Mouse (Mus musculus): ENCODE data around the gene Atg14.
"Not testable (repeated sequence)": the region's sequence is repeated elsewhere in the genome, so short reads cannot be mapped to it uniquely, and the experiment has no call there.

Atg14 gene

DNA sequence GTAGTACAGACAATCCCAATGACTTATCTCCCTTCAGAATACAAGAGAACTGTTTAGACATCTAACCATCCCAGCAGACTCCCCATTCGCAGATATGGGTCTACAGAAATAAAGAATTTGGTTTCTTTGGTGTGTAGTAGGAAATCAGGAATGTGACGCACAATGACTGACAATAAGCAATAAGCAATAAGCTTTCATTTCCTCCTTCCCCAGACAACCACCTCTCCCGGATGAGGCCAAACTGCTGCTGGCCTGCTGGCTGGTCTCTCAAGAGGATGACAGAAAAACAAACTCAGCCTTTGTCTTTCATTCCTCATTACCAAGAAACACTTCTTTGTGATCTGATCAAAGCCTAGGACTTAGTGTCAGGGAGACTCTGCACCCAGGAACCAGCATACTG lies 28.2 kb downstream of the Atg14 start:
- no peak for DNase-seq

DNA sequence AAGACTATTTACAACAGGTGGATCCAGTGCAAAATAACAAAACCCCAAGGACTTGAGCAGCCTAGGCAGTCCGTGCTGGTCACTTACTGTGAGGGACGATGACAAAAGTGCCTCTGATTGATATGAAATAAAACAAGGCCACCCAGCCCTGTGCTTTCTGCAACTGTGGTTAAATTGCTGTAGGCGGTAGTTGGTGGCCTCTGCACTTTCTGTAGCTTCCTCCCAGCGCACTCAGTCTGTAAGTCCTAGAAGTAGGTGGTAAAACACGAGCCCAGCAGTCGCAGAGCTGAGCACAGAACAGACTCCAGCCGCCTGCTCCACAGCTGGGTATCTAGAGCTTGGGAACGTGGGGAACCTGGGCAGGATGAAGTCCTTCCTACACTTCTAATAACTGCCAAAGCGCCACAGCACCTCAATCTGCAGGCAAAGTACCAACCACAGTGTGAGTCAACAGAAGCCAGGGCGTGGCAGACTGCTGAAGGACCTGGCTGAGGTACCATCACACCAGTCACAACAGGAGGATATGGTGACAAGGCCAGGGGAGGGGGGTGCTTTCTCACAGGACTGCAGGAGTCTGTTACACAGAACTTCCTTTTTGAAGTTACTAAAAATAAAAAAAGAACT lies 29.0 kb downstream of the Atg14 start:
- DNase-seq, result no peak

DNA sequence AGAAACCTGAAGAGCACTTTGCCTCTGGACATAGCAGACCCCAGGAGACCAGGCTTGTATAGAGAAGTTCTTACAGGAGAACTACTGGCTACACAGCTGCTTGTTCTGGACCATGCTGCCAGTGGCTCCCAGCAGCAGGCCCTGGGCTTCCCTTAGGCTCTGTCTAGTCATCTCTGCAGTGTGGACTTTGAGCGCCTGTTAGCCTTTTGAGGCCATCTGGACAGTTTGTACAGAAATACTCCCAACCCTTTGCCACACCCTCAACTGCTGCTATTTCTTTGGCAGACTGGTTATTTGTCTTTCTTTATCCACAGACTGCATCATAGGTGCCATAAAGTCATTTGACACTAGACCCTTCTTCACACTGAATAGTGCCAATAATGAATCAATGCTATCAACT lies 35.4 kb downstream of the Atg14 start:
- DNase-seq, result no peak

DNA sequence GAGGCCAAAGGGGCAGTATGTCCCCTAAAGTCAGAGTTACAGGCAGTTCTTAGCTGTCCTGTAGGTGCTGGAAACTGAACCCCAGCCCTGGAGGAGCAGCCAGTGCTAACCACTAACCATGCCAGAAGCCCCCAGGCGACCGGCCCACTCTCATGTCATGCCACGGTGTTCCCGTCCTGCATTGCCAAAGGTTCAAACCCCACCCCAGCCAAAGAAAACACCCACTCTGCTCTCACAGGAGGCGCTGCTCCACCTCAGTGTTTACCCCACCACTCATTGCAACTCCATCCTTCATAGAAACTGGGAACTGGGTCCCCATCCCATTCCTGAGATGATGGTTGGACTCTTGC lies 36.3 kb downstream of the Atg14 start:
- DNase-seq, result no peak

GRCm38 (mm10) chr14:47533365-47534175 lies 36.9 kb downstream of the Atg14 start:
- DNase-seq, result no peak

DNA sequence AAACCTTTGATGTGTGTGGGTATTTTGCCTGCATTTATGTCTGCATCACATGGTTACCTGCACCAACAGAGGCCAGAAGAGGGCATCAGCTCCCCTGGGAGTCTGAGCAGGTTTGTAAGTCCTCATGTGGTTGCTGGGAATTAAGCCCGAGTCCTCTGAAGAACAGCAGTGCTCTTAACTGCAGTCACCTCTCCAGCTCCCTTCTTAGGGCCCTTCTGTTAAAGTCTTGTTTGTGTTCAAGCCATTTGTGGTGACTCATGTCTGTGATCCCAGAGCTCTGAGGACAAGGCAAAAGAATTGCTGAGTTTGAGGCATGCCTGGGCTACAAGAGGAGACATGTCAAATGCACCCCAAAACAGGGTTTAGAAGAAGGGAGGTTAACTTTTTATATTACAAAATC lies 38.0 kb downstream of the Atg14 start:
- no peak for DNase-seq

DNA sequence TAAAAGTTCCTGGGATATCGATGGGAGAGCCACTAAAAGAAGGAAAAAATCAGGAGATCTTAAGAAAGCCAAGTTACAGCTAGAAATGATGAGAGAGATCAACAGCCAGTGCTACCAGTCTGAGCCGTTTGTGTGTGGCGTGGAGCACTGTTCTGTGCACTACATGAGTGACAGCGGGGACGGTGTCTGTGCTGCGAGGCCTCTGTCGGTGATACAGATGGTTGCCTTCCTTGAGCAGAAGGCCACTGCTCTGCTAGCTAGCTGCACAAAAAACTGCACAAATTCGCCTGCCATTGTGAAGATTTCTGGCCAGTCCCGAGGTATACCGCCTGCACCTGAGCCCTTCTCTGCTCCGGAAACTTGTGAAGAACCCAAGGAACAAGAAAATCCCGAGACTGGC lies 40.9 kb downstream of the Atg14 start:
- not testable (repeated sequence) for DNase-seq

DNA sequence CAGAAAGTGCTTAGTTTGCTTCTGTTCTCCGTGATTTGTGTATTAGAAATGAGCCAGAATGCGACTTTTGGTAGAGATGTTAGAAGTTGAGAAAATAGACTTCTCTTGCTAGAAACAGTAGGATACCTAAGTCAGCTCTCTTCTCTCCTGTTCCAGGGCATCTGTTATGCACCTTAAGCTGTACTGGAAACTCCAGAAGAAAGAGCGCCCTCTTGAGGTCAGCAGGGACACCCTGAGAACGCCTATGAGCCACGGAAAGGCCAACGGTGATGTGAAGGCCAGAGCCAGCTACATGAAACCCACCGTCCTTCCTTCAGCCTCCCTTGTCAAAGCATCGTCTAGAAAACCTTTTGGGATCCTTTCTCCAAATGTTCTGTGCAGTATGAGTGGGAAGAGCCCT lies 41.4 kb downstream of the Atg14 start:
- peak; percentile 57 for DNase-seq

GRCm38 (mm10) chr14:47528293-47528692 lies 42.2 kb downstream of the Atg14 start:
- DNase-seq, result no peak

DNA sequence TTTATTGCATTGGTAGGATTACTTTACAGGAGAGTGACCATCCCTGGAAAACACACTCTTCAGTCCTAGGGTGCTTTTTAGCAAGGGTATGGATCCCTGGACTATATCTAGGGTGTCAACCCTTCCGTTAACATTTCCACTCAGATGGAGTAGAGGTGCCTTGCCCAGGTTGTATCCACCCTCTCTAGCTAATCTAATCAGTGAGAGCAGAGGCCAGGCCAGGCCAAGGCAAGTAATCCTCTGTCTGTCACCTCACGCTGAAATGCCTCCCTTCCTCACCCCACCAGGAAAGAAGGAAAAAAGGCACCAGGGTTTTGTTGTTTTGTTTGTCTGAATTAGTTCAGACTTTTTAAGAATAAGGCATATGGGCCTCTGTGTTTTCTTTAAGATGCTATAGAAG lies 42.6 kb downstream of the Atg14 start:
- no peak for DNase-seq

GRCm38 (mm10) chr14:47525861-47526260 lies 44.6 kb downstream of the Atg14 start:
- no peak for DNase-seq

DNA sequence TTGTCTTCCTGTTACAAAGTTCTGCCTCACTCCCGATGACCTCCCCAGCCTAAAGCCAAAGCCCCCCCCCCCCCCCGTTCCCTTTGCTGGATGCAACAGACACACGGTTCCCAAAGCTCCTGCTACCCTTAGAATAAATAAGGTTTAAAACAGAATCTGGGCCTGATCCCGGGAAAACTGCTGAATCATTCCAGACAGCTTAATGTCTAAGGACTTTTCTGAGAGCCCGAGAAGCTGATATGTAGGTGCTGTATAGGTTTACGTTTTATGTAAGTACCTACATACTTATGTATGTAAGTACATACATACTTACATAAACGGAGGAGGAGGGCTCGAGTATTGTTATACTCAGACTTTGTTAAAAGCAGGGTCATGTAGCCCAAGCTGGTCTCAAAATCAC lies 45.1 kb downstream of the Atg14 start:
- DNase-seq, result no peak

- DNase-seq, result no peak
Measured at GRCm38 (mm10) chr14:47522301-47522700, 48.1 kb downstream of the Atg14 start.

DNA sequence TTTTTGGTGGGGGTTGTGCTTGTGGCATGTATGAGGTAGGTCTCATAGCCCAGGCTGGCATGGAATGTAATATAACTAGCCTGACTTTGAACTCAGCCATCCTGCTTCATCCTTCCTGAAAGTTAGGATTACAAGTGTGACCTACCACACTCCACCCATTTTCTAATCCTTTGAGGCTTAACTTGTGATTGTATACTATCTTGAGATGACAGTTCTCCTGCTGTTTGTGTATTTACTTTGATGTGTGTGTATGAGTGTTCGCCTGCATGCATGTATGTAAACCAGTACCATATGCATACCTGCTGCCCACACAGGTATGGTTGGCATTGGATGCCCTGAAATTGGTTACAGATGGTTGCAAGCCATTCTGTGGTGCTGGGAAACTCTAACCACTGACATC lies 48.8 kb downstream of the Atg14 start:
- DNase-seq, result no peak

- DNase-seq, result no peak
Measured at GRCm38 (mm10) chr14:47520751-47521449, 49.5 kb downstream of the Atg14 start.

- DNase-seq, result no peak
Measured at GRCm38 (mm10) chr14:47518619-47519018, 51.8 kb downstream of the Atg14 start.

- no peak for DNase-seq
Measured at GRCm38 (mm10) chr14:47516755-47517154, 53.7 kb downstream of the Atg14 start.

DNA sequence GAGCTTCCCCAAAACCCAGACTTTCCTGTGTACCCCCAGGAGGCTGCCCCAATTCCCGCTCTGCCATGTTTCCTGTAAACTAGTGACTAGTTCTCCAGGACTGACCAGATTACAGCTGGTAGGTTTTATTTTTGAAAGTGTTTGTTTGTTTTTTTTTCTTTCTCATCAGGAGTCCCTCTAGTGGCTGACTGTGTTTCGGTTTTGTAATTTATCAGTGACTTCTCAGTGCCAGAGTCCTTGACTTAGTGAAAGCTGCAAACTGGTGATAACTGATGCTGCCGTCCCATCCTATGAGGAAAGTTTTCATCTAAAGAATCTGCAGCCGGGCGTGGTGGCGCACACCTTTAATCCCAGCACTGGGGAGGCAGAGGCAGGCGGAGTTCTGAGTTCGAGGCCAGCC lies 54.8 kb downstream of the Atg14 start:
- no peak for DNase-seq

DNA sequence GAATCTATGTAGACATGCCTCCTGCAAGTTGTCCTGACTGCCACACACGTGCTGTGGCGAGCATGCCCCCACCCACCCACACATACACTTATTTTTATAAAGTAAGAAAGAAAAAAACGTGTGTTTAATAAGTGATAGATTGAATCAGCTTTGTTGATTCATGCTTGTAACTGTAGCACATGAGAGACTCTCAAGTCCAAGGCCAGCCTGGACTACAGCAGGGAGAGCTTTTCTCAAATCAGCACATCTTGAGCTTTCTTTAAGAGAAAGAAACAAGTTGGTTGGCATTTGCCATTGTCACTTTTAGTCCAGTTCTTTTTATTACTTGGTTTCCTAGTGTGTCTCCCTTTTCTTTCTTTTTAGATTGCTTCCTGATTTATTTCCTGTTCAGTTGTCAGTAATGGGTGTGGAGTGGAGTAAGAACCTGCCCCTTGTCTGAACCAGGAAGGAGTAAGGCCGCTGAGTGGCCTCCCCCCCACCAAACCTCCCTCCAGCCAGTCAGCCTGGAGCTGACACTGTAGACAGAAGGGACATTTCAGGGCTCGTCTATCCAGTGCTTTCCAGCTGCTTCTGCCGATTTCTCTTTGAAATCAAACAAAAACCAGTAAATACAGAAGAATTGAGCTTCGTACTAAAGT lies 55.5 kb downstream of the Atg14 start:
- no peak for DNase-seq

DNA sequence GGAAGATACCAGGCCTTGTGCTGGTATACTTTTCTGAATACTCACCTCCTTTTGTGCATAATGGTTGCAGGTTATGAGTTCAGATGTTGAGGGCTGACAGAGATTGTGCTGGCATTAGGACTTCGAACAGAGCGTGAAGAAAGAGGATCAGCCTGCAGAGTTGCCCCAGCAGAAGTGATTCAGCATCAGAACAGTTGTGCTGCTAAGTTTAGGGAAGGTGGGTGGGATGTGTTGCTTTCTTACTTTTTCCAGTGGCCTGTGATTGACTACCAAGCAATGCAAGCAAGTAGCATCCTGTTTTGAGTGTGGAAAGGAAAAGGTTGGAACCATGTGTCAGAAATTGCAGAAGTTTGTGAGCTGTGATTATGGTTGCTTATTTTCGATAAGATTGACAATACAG lies 56.8 kb downstream of the Atg14 start:
- DNase-seq, result no peak

GRCm38 (mm10) chr14:47510244-47510643 lies 60.2 kb downstream of the Atg14 start:
- no peak for DNase-seq

DNA sequence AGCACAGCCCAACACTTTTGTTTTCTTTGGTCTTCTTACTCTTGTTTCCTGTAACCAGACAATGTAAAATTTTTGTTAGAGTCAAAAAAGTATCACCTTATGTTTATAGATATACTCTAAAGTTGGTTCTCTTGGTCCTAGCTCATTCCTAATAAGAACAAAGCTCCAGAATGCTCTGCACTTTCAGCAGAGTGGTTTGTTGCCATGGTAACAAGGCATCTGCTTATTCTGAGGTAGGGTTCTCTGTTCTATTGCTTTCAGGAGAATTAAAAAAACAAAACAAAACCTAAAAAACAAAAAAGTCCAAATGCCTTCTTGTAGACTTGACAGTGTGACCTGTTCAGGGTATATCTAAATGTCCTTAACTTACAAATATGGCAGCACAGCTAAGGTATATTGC lies 62.4 kb downstream of the Atg14 start:
- no peak for DNase-seq

DNA sequence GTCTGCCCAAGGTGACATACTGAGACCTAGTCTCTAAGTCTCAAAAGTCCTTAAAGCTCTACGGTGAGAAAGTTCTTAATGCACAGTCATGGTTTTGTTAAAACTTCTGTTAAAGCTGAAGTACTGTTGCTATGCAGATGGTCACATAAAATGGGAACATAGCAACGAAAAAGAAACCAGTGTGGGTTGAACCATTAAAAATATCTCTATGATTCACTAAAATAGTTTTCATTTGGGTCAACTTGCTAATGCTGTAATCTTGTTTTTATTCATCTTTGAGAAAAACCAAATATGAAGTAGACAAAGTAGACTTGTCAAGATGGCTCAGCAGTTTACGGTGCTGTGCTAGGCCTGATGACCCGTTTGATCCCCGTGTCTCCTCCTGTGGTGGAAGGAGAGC lies 63.8 kb downstream of the Atg14 start:
- no peak for DNase-seq

- DNase-seq, result no peak
Measured at GRCm38 (mm10) chr14:47504036-47504435, 66.4 kb downstream of the Atg14 start.

Measured in cerebellum, adult 8-10 months (tissue).